Mouse (Mus musculus) T-cell, adult 2 months (primary cell): ENCODE results near the gene Oxa1l.

Experiments used
- DNase-seq: peaks from one replicate; pipeline ENCODE4 v3.0.0; 2022; ENCODE audit warnings: low spot score

Gene Oxa1l

GRCm38 (mm10) chr14:54409980-54410810 is 49.6 kb downstream of the Oxa1l start:
- no peak for DNase-seq

- no peak for DNase-seq
Measured at GRCm38 (mm10) chr14:54412000-54412576, 51.5 kb downstream of the Oxa1l start.

- DNase-seq = no peak
Measured at GRCm38 (mm10) chr14:54412629-54413170, 52.1 kb downstream of the Oxa1l start.

- DNase-seq = no peak
Measured at GRCm38 (mm10) chr14:54413877-54414700, 53.5 kb downstream of the Oxa1l start.

- no peak for DNase-seq
Measured at GRCm38 (mm10) chr14:54415241-54416020, 54.8 kb downstream of the Oxa1l start.

- no peak for DNase-seq
Measured at GRCm38 (mm10) chr14:54416229-54416775, 55.7 kb downstream of the Oxa1l start.

- DNase-seq = no peak
Measured at GRCm38 (mm10) chr14:54416830-54417229, 56.2 kb downstream of the Oxa1l start.

- no peak for DNase-seq
Measured at GRCm38 (mm10) chr14:54417623-54418081, 57.0 kb downstream of the Oxa1l start, which contains the start of gene Slc7a7. Slc7a7 (minus strand) TSS chr14:54417780.
